Mouse (Mus musculus) intestine, embryonic 16.5 days (tissue): Measurements from ENCODE around the gene Dpp9. TPM values are rescaled to one million over a fixed set of nuclear protein-coding genes. Genes with fewer than 3 reads are reported as not detected.

Experiments
- ATAC-seq: fragments of 200-750 bp; cut with Nextera tagmentation; 2 replicates; pipeline ENCODE4 v1.8.0; 2017; ENCODE audit warnings: moderate TSS enrichment, moderate library complexity
- H3K27ac ChIP-seq: fragments of 300-500 bp; sonication (generic); 2 replicates; pipeline ENCODE4 v1.5.1; 2014; ENCODE audit warnings: mild to moderate bottlenecking, low read length
- H3K27me3 ChIP-seq: fragments of 300-500 bp; sonication (generic); replicated peaks from 2 replicates; pipeline ENCODE4 v1.6.1; 2014; ENCODE audit warnings: low read length, control low read depth, mixed read lengths; ENCODE audit not compliant: control insufficient read depth, insufficient read depth
- H3K36me3 ChIP-seq: fragments of 300-500 bp; sonication (generic); 2 replicates; pipeline ENCODE4 v1.6.1; 2014; ENCODE audit warnings: low read length, control low read depth; ENCODE audit not compliant: control insufficient read depth, insufficient read depth
- H3K4me1 ChIP-seq: fragments of 300-500 bp; sonication (generic); 2 replicates; pipeline ENCODE4 v1.6.1; 2014; ENCODE audit warnings: low read length, control low read depth, mixed read lengths; ENCODE audit not compliant: control insufficient read depth, insufficient read depth
- H3K4me2 ChIP-seq: fragments of 300-500 bp; sonication (generic); 2 replicates; pipeline ENCODE4 v1.6.1; 2014; ENCODE audit warnings: low read depth, low read length, control low read depth
- H3K4me3 ChIP-seq: fragments of 300-500 bp; sonication (generic); 2 replicates; pipeline ENCODE4 v1.5.1; 2014; ENCODE audit warnings: mild to moderate bottlenecking, low read length
- H3K9ac ChIP-seq: fragments of 300-500 bp; sonication (generic); 2 replicates; pipeline ENCODE4 v1.6.1; 2014; ENCODE audit warnings: low read depth, low read length
- H3K9me3 ChIP-seq: fragments of 300-500 bp; sonication (generic); 2 replicates; pipeline ENCODE4 v1.6.1; 2016; ENCODE audit warnings: low read length, control low read depth; ENCODE audit not compliant: control insufficient read depth
- WGBS: fragments of 180-500 bp; shearing (Covaris S2); extraction: QIAGEN DNeasy Blood & Tissue Kit; methylation state at CpG from one replicate; pipeline ENCODE4 v1.1.7; 2014; 5-methylcytosine and 5-hydroxymethylcytosine counted together
- polyA plus RNA-seq: library from polyadenylated mRNA; unstranded; fragments of >200 nt; fragmentation: Nextera tagmentation; extraction: Ambion mirVana; gene quantifications from 2 replicates; pipeline ENCODE4 v1.2.1, GENCODE M21; 2015

Dpp9 gene
- polyA plus RNA-seq, 1 experiment from 2014 or later = 33.5 TPM

GRCm38 (mm10) chr17:56241541-56242401 is 23.1 kb upstream of the Dpp9 start:
- no peaks in the 10 kb centered on the region for H3K36me3 ChIP-seq
- no peak overlapping the region for H3K27ac ChIP-seq
- no peaks in the 10 kb centered on the region for H3K4me1 ChIP-seq
- H3K9me3 ChIP-seq = no peaks in the 10 kb centered on the region
- ATAC-seq = peak; percentile 77
- under 1% methylated on average over 33 of the region's 33 CpGs for WGBS
- no peak overlapping the region for H3K9ac ChIP-seq
- peak overlapping the region; percentile 17 for H3K4me3 ChIP-seq
- peaks cover 3% of the 10 kb centered on the region; the same call in 1 of the 2 replicates for H3K27me3 ChIP-seq
- H3K4me2 ChIP-seq = no peak overlapping the region

- Histone ChIP-seq H3K36me3 (no peaks in the 10 kb centered on the region), H3K4me3 (no peak overlapping the region), H3K27ac (no peak overlapping the region), H3K4me1 (peaks cover 3% of the 10 kb centered on the region; the same call in 1 of the 2 replicates), H3K27me3 (no peaks in the 10 kb centered on the region), H3K4me2 (no peak overlapping the region; the same call in 1 of the 2 replicates), H3K9me3 (no peaks in the 10 kb centered on the region), H3K9ac (no peak overlapping the region)
- peak; percentile 94 for ATAC-seq
- 2% methylated on average over 14 of the region's 14 CpGs for WGBS
Measured at GRCm38 (mm10) chr17:56233818-56234469, 15.2 kb upstream of the Dpp9 start.

- 63% methylated on average over 8 of the region's 8 CpGs for WGBS
- H3K4me2 ChIP-seq = no peak overlapping the region; the same call in 1 of the 2 replicates
- H3K9me3 ChIP-seq = no peaks in the 10 kb centered on the region
- H3K27me3 ChIP-seq = no peaks in the 10 kb centered on the region
- no peaks in the 10 kb centered on the region for H3K36me3 ChIP-seq
- no peak overlapping the region for H3K27ac ChIP-seq
- ATAC-seq = peak; percentile 43
- H3K4me3 ChIP-seq = no peak overlapping the region
- peaks cover 3% of the 10 kb centered on the region; the same call in 1 of the 2 replicates for H3K4me1 ChIP-seq
- no peak overlapping the region for H3K9ac ChIP-seq
Measured at GRCm38 (mm10) chr17:56233389-56233788, 14.7 kb upstream of the Dpp9 start.

GRCm38 (mm10) chr17:56229943-56230342 is 11.2 kb upstream of the Dpp9 start:
- 60% methylated on average over 10 of the region's 10 CpGs for WGBS
- H3K9me3 ChIP-seq = no peaks in the 10 kb centered on the region
- no peaks in the 10 kb centered on the region for H3K36me3 ChIP-seq
- H3K27ac ChIP-seq = no peak overlapping the region
- no peak for ATAC-seq
- no peak overlapping the region for H3K4me2 ChIP-seq
- peaks cover 3% of the 10 kb centered on the region; the same call in 1 of the 2 replicates for H3K4me1 ChIP-seq
- H3K9ac ChIP-seq = no peak overlapping the region
- H3K4me3 ChIP-seq = no peak overlapping the region
- H3K27me3 ChIP-seq = no peaks in the 10 kb centered on the region

- no peak for ATAC-seq
- Histone ChIP-seq H3K36me3 (no peaks in the 10 kb centered on the region), H3K4me2 (no peak overlapping the region), H3K4me3 (no peak overlapping the region), H3K4me1 (no peaks in the 10 kb centered on the region), H3K27ac (no peak overlapping the region), H3K9me3 (no peaks in the 10 kb centered on the region), H3K9ac (no peak overlapping the region), H3K27me3 (no peaks in the 10 kb centered on the region)
- WGBS = 64% methylated on average over 3 of the region's 3 CpGs
Measured at GRCm38 (mm10) chr17:56226566-56226965, 7.9 kb upstream of the Dpp9 start.

GRCm38 (mm10) chr17:56224916-56225315 is 6.2 kb upstream of the Dpp9 start:
- H3K4me1 ChIP-seq = no peaks in the 10 kb centered on the region
- WGBS = 13% methylated on average over 1 of the region's 1 CpGs
- H3K4me3 ChIP-seq = no peak overlapping the region
- H3K4me2 ChIP-seq = no peak overlapping the region
- no peak overlapping the region for H3K9ac ChIP-seq
- no peaks in the 10 kb centered on the region for H3K27me3 ChIP-seq
- H3K9me3 ChIP-seq = no peaks in the 10 kb centered on the region
- no peak for ATAC-seq
- H3K27ac ChIP-seq = no peak overlapping the region
- H3K36me3 ChIP-seq = no peaks in the 10 kb centered on the region

- 50% methylated on average over 3 of the region's 3 CpGs for WGBS
- Histone ChIP-seq H3K9me3 (no peaks in the 10 kb centered on the region), H3K9ac (no peak overlapping the region), H3K4me1 (peaks cover 16% of the 10 kb centered on the region), H3K27ac (no peak overlapping the region), H3K4me3 (no peak overlapping the region), H3K36me3 (no peaks in the 10 kb centered on the region; the same call in 1 of the 2 replicates), H3K27me3 (no peaks in the 10 kb centered on the region), H3K4me2 (0 out of 2 replicates have a peak overlapping the region, but pooled peaks have one; percentile 65)
- no peak for ATAC-seq
Measured at GRCm38 (mm10) chr17:56219805-56220204, 1.1 kb upstream of the Dpp9 start.

- WGBS = 40% methylated on average over 12 of the region's 12 CpGs
- Histone ChIP-seq H3K9me3 (no peaks in the 10 kb centered on the region), H3K27ac (peak overlapping the region; percentile 74), H3K9ac (peak overlapping the region; percentile 92), H3K4me2 (peak overlapping the region; percentile 65), H3K4me1 (peaks cover 16% of the 10 kb centered on the region), H3K4me3 (peak overlapping the region; percentile 84), H3K27me3 (no peaks in the 10 kb centered on the region), H3K36me3 (no peaks in the 10 kb centered on the region; the same call in 1 of the 2 replicates)
- peak; percentile 26 for ATAC-seq
Measured at GRCm38 (mm10) chr17:56219251-56219650, 546 bp upstream of the Dpp9 start.

GRCm38 (mm10) chr17:56217670-56218069 is 1.0 kb downstream of the Dpp9 start:
- Histone ChIP-seq H3K9ac (peak overlapping the region; percentile 92), H3K4me2 (peak overlapping the region; percentile 87), H3K27me3 (no peaks in the 10 kb centered on the region), H3K36me3 (peaks cover 3% of the 10 kb centered on the region; the same call in 1 of the 2 replicates), H3K9me3 (no peaks in the 10 kb centered on the region), H3K4me1 (peaks cover 16% of the 10 kb centered on the region), H3K4me3 (peak overlapping the region; percentile 84), H3K27ac (no peak overlapping the region)
- WGBS = 67% methylated on average over 13 of the region's 13 CpGs
- no peak for ATAC-seq
